Mouse (Mus musculus): ENCODE measurements at regions not wholly inside any gene's neighbourhood (a gene's known extent, or its start where the extent isn't known, plus 50 kb on each side); places are given as distances from the start of the nearest gene placed in this dataset.

DNA sequence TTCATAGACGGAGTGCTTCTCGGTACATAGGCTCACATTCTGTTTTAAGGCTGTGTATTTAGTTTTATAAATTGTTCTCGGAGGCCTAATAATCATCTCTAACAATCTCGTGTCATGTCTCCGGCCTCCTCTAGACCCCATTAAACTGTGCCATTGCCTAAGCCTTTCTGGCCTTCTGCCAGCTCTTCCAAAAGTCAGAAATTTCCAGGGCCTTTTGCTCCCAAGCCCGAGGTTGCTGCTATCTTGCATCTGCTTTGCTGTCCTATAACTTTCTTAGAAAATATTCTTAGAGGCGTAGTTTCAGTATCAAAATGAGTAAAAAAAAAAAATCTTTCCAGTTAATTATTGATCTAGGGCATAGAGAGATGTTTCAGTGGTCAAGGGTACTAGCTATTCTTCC lies 361.2 kb upstream of the Mmadhc start:
- intact Hi-C loops (cut with DNase I) = no loop called here
- DNase-seq = no peak

DNA sequence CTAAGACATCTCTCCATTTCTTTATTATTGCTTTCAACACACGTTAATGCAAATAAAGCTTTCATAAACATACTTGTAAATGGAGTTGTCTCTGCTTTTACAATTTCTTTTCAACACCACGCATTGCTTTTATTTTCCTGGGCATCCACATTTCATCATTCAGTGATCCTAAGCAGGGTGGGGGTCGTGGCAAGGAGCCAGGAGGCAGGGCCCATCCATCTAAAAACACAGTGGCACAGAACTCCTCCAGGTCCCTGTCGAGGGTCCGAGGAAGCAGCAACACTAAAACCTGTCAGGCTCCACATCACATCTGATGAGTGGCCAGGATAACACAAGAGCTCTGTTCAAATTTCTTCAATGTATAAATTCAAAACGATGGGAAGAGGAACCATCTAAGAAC lies 359.8 kb upstream of the Mmadhc start:
- no peak for DNase-seq
- intact Hi-C loops (cut with DNase I) = no loop called here

DNA sequence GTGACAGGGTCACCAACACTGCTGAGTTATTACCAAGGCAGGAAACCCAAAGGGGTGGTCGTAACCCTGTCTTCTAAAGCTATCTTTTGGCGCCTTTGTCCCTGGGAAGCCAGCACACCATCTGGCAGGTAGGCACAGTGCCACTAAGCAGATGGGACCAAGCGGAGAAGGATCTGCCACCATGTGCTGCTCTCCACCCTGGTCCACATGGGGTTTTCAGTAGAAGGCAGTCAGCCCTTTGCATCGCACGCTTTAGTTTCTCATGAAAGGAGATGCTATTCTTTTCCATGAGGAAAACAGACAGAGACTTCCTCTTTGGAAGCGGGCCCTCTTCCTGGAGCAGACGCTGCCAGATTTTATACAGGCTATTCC lies 358.3 kb upstream of the Mmadhc start:
- no peak for DNase-seq
- intact Hi-C loops (cut with DNase I) = no loop called here

DNA sequence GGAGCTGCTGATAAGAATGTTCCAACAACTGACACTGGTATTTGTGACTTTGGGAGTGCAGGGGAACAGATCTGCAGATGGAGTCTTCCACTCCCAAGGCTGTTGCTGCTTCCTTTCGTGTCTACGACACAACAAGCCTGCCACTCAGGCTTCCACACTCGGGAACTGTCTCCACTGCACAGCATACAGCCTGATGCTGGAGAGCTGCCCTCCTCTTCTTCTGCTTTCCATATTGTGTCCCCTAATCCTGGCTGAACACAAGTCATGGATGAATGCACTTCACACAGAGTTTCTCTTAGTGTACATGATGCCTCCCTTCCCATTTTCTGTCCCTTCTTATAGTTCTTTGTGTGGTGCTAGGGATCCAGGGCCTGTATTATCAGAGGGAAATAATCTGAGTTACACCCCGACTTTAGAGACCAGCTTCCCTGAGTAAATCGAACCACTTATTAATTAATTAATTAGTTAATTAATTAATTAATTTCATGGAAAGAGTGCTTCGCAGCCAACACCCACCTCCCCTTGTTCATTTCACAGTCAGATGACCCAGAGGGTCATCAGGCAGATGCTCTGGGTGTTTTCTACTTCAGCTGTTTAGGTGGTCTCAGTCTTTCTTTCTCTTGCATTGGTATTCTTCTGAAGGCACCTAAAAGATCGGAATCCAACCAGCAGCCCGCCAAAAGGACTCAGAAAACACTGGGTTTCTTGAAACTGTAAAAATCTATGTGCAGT lies 357.8 kb upstream of the Mmadhc start:
- intact Hi-C loops (cut with DNase I) = no loop called here

DNA sequence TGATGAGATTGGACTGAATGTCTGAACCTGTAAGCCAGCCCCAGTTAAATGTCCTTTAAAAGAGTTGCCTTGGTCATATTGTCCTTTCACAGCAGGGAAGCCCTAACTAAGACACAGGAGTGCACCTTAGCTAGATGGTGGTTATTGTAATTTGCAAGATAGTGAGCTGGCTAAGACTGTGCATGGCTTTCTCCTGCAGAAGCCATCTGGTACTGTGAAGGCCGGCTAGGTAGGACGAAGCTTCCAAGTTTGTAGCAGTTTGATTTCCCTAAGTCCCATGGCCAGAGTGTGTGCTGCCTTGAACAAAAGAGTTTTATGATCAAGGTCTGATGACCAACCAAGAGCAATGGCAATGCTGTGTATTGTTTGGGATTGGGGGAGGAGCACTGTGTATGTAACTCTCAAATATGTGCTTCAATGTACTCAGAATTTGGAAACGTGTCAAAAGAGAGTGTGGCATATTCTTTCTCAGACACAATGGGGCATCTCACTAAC lies 356.6 kb upstream of the Mmadhc start:
- intact Hi-C loops (cut with DNase I) = no loop called here
- DNase-seq = no peak

More for the DNA sequence above, 357.8 kb upstream of the Mmadhc start:
- DNase-seq = no peak

DNA sequence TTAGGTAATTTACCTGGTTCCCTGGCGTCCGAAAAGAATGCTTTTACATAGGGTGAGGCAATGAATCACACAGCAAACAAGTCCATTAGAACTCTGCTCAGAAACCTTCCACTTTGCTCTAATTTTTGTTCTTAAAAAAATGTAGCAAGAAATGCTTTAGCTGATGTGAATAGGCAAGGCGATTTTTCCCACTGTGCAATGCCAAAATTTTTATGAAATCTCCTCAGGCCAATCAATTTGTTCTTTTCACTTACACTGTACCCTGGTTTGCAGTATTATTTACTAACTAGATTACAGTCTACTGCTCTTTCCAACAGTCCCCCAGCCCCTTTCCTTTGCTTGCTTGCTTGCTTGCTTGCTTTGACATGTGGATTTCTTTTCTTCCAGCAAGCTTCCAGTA lies 353.1 kb upstream of the Mmadhc start:
- intact Hi-C loops (cut with DNase I) = no loop called here
- no peak for DNase-seq

DNA sequence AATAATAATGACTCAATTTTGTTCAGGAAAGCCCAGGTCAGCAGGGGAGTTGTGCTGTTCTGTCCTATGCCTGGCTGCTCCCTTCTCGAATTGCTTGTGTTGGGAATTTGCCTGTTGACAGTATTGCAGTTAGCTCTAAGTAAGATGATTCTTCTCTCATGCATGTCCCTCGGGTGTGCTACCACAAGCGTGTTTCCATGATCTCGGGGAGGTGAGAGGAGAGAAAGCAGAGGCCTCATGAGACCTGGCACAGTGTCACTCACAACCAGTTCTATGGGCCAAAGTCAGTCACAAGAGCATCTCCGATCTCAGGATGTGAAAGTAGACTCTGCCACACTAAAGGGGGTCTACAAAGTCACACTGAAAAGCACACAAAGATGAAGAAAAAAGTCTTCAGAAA lies 346.6 kb upstream of the Mmadhc start:
- DNase-seq = no peak
- intact Hi-C loops (cut with DNase I) = no loop called here

DNA sequence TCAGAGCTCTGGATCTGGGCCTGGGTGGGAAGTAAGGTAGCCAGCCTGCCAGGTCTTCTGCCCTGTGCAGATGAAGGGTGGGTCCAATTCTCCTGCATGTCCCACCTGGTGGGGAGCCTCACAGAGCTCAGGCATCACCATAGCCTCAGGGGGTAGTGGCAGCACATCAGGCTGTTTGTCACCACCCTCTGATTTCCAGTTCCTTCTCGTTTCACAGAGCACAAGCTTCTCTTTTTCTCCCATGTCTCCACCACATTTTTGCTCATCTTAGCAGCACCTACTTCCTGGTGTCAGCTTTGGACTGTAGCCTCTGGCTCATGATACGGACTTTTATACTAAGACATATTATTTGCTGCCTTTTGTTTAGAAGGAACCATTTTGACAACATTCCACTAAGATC lies 345.6 kb upstream of the Mmadhc start:
- no peak for DNase-seq
- intact Hi-C loops (cut with DNase I) = no loop called here

DNA sequence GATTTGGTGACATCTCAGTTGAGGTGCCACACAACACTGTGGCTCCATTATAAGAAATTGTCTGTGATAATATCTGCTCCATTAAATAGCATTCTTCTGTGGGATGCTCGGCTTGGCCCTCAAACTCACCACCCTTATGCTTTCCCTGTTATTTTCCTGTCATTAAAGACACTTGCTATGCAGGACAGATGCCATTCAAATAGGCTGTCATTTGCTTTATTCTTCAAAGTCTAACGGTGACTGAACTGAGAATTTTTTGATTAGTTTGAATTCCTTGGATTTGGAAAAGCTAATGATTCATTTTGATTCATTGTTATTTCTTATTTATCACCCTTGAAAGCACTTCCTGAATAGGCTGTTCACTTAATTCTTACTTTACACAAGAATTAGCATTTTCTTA lies 339.3 kb upstream of the Mmadhc start:
- DNase-seq = no peak
- intact Hi-C loops (cut with DNase I) = no loop called here

DNA sequence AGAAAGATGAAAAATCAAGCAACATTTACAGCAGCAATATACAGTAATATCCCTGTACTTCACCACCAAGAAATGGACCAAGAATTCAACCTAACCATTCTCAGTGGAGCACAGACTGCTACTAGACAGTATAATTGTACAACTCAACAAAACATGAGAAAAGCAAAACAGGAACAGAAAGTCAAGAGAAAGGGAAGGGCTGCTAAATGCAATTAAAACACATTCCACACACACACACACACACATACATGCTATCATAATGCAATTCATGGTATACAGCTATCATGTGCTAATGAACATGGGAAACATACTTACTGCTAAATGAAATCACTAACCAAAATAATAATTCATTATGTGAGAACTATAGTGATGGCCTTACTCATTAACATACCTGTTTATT lies 335.2 kb upstream of the Mmadhc start:
- intact Hi-C loops (cut with DNase I) = no loop called here
- DNase-seq = no peak

DNA sequence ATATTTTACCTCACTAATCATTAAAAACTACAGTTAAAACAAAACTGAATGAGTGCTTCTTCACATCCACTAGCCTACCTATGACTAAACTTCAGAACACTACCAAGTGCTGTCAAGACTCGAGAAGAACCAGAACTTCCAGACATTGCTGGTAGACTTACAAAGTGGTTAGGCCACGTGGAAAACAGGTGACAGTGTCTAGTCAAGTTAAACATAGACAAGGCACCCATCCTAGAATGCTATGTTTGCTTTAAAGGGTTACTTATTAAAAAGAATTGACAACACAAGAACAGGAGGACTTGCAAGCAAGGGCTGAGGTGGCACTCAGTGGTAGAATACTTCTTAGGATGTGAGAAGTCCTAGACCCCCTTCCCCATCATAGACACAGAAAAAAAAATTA lies 330.9 kb upstream of the Mmadhc start:
- intact Hi-C loops (cut with DNase I) = no loop called here
- no peak for DNase-seq

DNA sequence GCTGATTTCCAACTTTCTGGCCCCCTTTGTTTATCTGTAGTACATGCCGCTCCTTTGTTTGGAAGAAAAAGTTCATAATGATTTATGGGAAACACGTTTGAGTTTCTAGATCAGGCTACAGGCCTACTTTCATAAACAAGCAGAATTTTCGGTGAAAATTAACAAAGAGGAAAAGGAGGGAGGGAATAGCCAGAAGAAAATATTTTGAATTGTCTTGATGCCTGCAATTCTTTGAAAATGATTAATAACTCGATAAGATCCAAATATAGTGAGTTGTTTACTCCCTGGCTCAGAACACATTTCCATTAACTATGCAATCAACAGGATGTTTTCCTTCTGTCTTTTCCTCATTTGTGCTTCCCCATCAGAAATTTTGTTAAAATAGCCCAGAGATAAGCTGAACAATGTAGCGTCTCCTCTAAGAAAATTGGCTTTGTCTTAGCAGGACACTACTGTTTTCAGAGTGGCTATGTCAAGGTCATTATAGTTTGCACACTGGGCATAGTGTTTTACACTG lies 328.7 kb upstream of the Mmadhc start:
- intact Hi-C loops (cut with DNase I) = no loop called here
- DNase-seq = no peak

DNA sequence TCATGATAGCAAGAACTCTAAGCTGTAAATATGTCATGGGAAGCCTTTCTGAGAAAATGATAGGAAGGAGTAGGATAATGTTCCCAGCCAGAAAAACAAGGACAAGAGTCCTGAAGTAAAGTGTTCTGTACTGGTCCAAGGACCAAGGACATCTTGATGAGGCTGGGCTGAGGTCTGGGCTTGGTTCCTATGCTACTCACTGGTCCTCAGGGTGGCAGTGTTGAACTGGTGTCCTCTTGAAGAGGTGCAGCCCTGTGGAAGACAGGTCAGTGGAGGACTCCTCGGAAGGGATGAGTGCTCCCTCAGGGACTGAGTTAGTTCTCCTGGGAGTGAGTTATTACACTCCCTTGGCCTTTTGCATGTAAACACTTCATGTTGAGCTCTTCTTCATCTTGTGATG lies 312.5 kb upstream of the Mmadhc start:
- intact Hi-C loops (cut with DNase I) = no loop called here

DNA sequence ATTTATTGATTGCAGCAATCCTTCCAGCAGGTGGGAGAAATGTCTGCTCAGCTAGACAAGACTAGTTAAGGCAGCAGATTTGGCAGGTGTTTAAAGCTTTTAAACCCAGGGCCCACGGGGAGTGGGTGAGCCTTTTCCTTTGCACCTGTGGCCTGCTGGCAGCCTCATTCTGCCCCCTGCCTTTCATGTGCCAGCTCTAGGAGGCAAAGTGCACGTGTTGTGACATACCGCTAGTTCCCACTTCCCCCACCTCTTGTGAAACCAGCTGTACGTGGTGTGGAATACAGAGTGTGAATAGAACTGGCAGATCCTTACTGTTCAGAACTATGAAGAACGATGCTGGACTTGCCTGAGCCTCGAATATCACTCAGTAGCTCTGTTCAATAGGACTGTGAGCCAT lies 292.6 kb upstream of the Mmadhc start:
- no peak for DNase-seq
- intact Hi-C loops (cut with DNase I) = no loop called here

More for the DNA sequence above, 312.5 kb upstream of the Mmadhc start:
- peak; percentile 7 to 17 for DNase-seq

DNA sequence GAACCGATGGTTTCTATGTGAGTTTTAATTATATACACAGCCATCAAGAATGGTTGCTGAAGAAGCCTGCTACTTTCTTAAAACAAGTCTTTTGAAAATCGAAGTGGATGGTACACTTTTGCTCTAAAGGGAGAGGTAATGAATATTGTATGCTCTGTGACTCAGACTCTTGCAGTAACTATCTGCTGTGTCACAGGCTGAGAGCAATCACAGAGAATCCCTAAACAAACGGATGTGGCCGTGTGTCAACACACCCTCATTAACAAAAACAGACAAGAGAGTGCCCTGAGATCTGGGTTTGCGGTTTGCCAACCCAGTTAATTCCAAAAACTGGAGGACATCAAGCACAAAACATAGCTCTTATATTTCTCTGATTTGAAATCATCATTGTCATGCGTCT lies 292.1 kb upstream of the Mmadhc start:
- intact Hi-C loops (cut with DNase I) = no loop called here
- no peak for DNase-seq

DNA sequence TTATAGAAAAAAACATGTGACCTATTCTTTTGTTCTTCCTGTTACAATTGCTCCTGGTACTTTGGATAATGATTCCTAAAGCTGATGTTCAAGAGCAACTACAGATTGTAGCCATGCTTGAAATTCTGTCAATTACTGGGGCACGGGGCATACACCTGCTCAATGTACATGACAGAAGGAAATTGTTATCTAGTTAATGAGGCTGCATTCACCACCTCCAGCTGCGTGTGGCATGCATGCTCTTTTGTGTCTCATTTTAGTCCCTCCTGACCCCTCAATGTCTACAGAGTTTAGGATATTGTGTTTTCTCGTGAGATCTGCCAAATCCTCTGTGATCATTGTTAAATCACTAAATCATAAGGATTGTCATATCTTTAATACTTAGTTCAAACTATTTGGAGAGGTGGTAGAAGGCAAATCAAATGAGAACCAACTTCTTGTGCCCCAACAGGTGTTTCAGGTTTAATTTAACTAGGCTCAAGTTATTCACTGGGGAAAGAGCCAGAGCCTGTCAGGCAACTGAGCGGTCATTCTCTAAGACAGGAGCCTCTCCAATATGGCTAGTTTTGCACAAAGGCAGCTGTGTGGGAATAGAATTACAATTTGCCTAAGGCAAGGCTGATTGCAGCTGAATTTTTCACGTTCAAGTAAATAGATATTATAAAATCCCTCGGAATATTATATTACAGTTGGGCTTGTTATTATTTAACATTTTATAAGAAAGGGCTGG lies 289.9 kb upstream of the Mmadhc start:
- DNase-seq = no peak
- intact Hi-C loops (cut with DNase I) = no loop called here

DNA sequence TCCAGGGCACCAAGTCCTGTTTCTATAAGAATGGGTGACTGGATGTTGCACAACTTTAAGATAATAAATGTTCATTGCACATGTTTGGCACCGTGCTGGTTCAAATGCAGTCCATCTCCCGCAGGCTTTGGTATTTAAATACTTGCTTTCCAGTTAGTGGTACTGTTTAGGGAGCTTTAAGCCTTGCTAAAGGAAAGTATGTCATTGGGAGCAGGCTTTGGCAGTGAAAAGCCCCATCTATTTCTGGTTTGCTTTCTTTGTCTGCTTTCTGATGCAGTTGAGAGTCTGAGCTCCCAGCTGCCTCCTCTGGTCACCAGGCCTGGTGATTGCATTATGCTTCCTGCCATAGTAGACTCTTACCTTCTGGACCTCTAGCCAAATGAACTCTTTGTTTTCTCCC lies 283.0 kb upstream of the Mmadhc start:
- intact Hi-C loops (cut with DNase I) = no loop called here
- DNase-seq = no peak

DNA sequence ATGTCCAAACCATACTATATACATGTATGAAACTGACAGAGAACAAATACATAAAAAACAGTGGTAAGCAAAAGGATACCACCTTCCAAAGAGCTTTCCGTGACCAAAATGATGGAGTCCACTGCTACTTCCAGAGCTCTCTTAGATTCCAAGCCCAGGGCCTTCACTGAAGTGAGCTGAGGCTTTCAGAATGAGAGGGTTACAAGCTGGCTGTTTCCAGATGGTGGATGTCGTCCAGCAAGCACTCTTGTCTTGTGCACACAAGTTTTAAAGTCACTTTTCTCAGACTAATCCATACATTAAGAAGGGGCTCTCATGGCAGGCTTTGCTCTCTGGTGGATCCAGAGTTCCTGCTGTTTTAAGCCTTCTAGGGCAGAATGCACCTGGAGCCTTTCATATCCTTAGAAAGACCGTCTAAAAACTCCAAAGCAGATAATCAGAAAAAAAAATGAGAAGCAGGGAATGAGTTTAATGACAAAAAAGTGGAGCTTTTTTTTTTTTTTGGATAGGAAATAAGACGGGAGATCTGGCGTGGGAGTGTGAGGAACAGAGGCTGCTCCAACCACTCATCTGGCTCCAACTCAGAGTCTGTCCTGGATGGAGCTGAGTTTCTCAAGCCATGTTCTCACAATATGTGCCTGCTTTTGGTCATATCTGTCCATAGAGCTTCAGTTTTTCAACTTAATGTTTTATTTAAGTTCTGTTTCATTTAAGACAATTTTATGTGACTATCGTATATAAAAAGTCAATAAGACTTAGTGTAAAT lies 281.9 kb upstream of the Mmadhc start:
- DNase-seq = no peak
- intact Hi-C loops (cut with DNase I) = no loop called here

DNA sequence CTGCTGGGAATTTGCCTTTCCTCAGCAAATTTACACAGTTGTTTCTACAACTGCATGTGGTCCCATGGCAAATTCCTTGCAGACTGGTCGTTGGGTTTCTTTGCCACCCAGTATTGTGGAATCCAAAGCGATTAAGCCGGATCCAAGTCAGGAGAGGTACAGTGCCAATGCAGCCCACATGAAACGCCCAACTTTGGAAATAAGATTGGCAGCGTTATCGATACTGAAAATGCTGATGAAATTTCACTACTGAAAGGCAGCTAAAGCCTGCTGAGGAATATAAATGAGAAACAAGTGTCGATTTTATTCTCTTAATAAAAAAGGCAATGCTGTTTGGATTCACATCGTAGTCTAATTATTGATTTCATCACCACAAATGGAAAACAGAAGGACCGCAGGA lies 281.1 kb upstream of the Mmadhc start:
- intact Hi-C loops (cut with DNase I) = no loop called here
- DNase-seq = no peak

DNA sequence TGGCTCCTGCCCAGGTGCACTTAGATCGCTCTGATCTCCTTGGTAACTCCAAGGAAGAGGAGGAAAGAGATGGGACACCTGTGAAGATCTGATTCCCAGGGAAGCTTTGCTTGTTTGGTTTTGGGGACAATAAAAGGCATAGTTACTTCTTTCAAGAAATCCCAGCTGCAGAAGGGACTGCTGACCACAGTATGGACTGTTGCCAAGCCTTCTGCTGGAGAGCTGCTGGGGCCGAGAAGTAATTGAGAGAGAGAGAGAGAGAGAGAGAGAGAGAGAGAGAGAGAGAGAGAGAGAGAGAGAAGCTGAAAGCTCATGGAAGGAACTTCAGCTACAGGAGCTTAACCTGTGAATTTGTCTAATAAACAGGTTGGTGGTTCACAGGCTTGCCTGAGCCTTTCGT lies 276.9 kb upstream of the Mmadhc start:
- intact Hi-C loops (cut with DNase I) = no loop called here
- DNase-seq = no peak

DNA sequence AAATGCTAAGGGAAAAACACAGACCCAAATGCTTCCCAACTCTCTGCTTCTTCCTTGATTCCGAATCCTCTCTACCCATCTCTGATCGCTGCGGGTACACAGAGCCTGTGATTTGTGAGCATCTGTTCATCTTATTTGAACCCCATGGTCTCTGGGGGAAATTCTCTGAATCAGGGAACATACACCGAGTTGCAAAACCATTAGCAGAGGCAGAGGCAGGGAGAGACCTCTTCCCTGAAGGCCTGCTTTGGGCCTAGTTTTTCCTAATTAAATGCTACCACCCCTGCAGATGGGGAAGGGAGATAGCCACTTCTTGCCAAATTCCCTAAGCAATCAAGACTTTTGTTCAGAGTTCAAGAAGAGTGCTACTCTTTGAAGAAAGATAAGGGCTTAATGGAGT lies 274.4 kb upstream of the Mmadhc start:
- intact Hi-C loops (cut with DNase I) = no loop called here
- DNase-seq = no peak
